Mouse (Mus musculus) kidney, postnatal 10 days (tissue): ENCODE measurements around the gene Gm973.

Experiments used
- DNase-seq: peaks from one replicate; pipeline ENCODE4 v3.0.0; 2021; ENCODE audit warnings: mixed read lengths

The Gm973 gene

DNA sequence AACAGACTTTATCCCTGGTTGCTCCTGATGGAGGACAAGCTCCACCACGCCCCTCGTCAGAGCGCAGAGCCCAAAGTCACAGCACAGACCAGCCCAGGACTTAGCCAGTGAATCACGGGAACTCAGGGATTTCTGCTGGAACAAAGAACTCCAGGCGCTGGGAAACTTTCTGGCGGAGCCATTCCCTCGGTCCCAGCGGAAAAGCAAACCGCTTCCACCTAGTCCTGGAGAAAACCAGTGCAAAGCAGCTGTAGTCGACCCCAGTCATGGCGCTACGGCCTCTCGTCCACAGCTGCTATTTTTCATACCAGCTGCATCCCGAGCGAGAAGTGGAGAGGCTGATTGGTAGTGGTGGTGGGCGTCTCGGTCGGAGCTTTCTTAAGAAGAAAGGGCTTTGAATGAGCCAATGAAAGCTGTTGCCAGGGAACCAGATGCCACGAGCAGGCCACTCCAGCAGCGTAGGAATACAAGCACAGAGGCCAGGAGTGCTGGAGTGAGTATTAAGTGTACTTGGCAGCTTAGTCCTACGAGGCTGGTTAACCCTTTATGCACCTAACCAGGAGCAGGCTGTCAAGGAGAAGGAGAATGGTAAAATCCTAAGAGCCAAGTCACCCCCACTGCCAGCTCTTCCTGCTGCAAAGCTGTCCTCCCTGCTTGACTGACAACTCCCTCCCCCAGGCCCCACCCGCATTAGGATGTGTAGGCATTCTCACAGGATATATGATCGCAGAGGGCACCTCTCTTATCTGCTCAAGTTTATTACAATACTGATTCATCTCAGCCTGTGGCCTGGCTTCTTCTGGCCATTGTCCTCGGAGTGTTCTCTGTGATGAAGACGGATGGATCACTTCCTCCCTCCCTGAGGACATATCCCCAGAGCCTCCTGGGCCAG is at the start of gene Gm973:
Gm973 (plus strand) TSS at position 239 of the 892 bp plus-strand sequence.
- peak; percentile 56 for DNase-seq

GRCm38 (mm10) chr1:59469170-59469569 is 46.9 kb upstream of the Gm973 start:
- no peak for DNase-seq

DNA sequence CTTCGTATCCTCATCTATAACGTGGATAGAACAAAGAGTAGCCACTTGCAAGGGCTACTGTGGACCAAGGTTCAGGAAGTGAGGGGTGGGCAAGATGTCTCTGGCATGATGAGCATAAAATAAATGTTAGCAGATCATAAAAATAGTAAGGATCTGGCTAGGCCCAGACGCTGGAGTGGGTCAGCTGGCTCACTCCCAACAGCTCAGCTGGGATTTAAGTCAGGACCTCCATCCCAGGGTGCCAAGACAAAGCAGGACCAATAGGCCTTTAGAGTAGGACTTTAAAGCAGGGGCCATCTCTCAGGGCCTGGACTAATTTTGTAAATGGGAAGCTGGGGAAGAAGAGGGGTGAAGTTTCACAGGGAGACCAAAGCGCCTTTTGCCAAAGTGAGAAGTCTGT is 45.3 kb upstream of the Gm973 start:
- DNase-seq, result peak; percentile 50

DNA sequence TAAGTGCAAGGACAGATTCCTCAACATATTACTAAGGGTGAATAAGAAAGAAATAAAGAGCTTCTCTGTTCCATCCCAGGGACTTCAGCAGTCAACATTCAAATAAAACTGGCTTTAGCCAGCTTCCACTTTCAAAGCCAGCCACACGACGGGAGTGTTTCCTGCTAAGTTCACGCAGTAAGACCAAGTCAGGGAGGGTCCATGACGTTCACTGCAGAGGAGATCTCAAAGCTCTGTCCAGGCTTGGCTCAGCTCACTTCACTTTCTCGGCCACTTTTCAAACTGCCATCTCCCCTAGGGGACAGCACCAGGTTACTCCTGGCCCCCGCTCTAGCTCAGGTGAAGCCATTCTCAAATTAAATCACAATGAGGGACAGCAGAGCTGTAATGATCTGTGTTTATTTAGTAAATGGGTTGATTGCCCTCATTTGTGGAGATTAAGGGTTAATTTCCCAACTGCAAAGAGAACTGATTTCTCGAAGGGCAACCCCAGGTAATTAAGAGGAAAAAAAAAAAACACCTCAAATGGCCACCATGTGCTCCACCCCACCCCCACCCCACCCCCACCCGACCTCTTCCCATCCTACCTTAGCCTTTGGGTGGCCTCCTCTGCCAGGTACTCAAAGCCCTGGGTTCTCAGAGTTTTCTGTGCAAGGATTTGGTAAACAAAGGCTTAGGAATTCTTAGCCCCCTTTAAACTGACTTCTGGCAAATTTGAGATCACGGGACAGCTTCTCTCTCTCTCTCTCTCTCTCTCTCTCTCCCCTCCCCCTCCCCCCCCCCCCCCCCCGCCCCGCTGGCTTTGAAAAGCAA is 43.5 kb upstream of the Gm973 start:
- DNase-seq, result peak; percentile 37

GRCm38 (mm10) chr1:59473181-59473555 is 42.9 kb upstream of the Gm973 start:
- no peak for DNase-seq

GRCm38 (mm10) chr1:59475618-59476017 is 40.4 kb upstream of the Gm973 start:
- DNase-seq, result no peak

DNA sequence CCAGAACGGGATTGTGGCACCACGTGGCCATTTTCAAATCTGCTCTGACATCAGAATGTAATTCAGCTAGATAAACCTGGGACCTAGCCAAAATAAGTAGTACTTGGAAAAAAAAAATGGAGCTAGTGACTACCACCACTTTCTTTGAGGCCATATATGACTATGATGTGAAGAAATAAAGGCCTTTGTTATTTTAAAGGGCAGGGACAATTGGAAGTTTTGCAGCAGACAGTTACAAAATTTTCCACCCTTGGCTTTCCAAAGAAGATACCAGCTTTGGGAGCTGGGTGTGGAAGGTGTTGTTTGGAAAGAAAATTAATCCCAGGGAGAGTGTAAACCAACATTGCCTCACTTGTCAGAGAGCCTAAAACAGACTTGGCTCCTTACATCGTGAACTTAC is 37.2 kb upstream of the Gm973 start:
- no peak for DNase-seq

- peak; percentile 38 for DNase-seq
These were observed 35.1 kb upstream of the Gm973 start for GRCm38 (mm10) chr1:59480821-59481455.

DNA sequence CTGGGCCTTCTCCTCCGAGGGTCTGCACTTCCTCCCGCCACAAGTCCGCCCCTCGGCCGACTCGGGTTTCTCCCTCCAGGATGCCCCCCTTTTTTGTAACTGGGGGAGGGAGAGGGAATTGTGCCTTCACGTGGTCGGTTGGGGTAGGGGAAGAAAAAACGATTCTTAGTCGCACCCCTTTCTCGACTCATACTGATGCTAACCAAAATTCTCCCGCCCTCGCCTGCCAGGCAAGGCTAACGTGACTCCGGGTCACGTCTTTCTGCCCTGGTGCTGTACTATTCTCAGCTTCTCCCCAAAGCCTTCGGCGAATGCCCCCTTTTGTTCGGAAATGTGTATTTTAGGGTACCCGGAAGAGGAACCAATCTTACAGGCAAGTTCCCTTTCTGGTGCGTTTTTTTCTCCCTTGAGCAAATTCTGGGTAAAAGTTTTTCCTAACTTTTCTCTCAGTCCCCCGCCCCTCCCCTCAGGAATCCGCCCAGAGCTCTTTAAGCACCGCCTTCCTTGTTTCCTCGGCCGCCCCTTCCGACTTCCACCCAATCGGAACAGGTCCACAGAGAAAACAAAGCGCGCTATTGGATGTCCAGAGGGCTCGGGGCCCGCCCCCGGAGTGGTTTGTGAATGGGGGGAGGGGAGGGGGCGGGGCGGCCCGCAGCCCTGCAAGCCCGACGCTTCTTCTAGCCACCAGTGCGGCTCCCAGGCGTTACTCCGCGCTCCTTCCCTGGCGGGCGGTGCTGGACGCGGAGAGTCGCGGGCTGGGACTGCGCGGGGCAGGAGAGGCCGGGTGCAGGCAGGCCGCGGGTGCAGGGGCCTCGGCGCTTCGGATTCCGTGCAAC is 34.4 kb upstream of the Gm973 start:
- DNase-seq, result peak; percentile 96

GRCm38 (mm10) chr1:59482331-59482695 is 33.8 kb upstream of the Gm973 start, which contains the start of gene Fzd7:
Fzd7 (plus strand) TSS chr1:59482424.
- peak; percentile 71 for DNase-seq

- DNase-seq, result peak; percentile 59
These were observed 33.2 kb upstream of the Gm973 start for GRCm38 (mm10) chr1:59482696-59483520.

- peak; percentile 89 for DNase-seq
These were observed 32.4 kb upstream of the Gm973 start for GRCm38 (mm10) chr1:59483521-59484245.

GRCm38 (mm10) chr1:59484314-59484713 is 31.8 kb upstream of the Gm973 start:
- DNase-seq, result no peak

GRCm38 (mm10) chr1:59484791-59485785 is 31.0 kb upstream of the Gm973 start:
- peak; percentile 57 for DNase-seq

GRCm38 (mm10) chr1:59485803-59486202 is 30.3 kb upstream of the Gm973 start:
- DNase-seq, result no peak

DNA sequence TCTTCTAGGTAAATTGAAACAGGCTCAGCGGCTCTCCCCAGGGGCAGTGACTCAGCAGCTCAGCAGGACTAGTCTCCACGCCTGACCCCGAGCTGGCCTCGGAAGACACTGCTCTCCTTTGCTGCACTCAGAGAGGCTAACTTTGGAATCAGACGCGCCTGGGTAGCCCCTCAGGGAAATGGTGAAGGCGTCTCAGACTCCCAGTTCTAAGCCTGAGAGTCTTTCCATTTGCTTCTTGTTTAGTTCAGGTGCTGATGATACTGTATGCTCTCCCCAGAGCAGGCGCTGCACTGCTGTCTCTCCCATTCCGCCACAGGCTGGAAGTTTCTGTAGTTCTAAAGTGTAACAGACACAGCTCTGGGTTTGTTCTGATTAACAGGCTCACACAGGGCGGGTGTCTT is 28.4 kb upstream of the Gm973 start:
- DNase-seq, result peak; percentile 53

DNA sequence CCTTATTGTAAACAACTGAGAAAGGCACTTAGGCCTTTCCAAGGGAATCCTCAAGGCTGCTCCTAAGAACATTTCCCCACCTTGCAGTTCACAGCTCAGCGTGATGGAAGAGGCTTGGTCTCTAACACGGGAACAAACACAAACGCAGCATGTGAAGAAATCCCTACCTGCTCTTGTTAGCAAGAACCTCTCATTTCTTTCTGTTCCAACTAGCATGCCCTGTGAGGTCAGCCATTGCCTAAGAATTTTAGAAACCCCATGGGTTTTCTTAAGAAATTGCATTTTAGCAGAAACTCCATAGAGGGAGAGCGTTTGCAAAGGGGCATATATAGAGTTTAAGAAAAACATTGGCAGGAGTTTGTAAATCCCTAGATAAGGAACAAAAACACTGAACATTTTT is 27.6 kb upstream of the Gm973 start:
- DNase-seq, result no peak

GRCm38 (mm10) chr1:59488991-59489390 is 27.1 kb upstream of the Gm973 start:
- DNase-seq, result no peak

- DNase-seq, result no peak
These were observed 24.5 kb upstream of the Gm973 start for GRCm38 (mm10) chr1:59491517-59491916.
